Mouse (Mus musculus) bone marrow, adult 2 months (tissue): ENCODE results near the gene Ergic3.

Source experiments
- CTCF ChIP-seq: fragments of 200-500 bp; IDR thresholded peaks from 2 replicates; pipeline ENCODE4 v1.5.1; 2011; ENCODE audit warnings: low read length, control low read depth; ENCODE audit not compliant: control insufficient read depth, insufficient read depth
- POLR2A ChIP-seq: fragments of 200-500 bp; IDR thresholded peaks from 2 replicates; pipeline ENCODE4 v1.6.1; 2011; ENCODE audit warnings: low read depth, mild to moderate bottlenecking, control low read depth, low read length, borderline replicate concordance; ENCODE audit not compliant: control insufficient read depth

DNA sequence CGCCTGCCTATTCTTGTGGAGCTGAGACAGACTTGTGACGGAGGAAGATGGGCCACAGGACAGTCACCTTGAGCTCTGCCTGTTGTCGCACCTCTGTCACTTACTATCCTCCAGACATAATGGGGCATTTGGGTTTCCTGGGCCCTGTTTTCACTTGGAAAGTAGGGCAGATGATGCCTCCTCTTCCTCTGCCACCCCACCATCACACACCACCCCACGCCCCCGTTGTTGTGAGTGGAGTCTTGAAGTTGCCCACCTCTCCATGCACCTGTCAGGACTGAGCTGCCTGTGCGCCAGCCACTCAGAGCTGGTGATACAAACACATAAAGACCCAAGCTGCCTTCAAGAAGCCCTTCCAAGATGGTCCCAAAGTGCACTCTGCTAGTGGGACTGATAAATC lies 20.7 kb upstream of the Ergic3 start:
- no peak for TF ChIP-seq CTCF
- TF ChIP-seq POLR2A = no peak
